Mouse (Mus musculus) CH12.LX (cell line): ENCODE measurements around the gene Man1b1.

Source experiments
- CHD2 ChIP-seq: IDR thresholded peaks from 2 replicates; pipeline ENCODE4 v1.6.1; 2011; ENCODE audit warnings: low read length, improper control_type of control experiment
- CTCF ChIP-seq, 2 experiments: IDR thresholded peaks in 1 of 2; conservative IDR thresholded peaks in 1 of 2; 2 replicates each; pipeline ENCODE4 v1.5.1; 2011 to 2012; ENCODE audit warnings: low read depth in 2 of 2, low read length in 2 of 2, improper control_type of control experiment in 1 of 2, inconsistent platforms in 1 of 2, mild to moderate bottlenecking in 1 of 2, moderate library complexity in 1 of 2
- EP300 ChIP-seq: IDR thresholded peaks from 2 replicates; pipeline ENCODE4 v1.6.1; 2011; ENCODE audit warnings: low read length, improper control_type of control experiment
- MAZ ChIP-seq: IDR thresholded peaks from 2 replicates; pipeline ENCODE4 v1.6.1; 2012; ENCODE audit warnings: low read depth, mild to moderate bottlenecking, inconsistent platforms, low read length, improper control_type of control experiment, moderate library complexity
- MYC ChIP-seq: IDR thresholded peaks from 2 replicates; pipeline ENCODE4 v1.6.1; 2011; ENCODE audit warnings: low read depth, mild to moderate bottlenecking, improper control_type of control experiment, low read length
- POLR2A ChIP-seq: IDR thresholded peaks from 2 replicates; pipeline ENCODE4 v1.6.1; 2011; ENCODE audit warnings: low read depth, mild to moderate bottlenecking, improper control_type of control experiment, low read length
- POLR2AphosphoS2 ChIP-seq: IDR thresholded peaks from 2 replicates; pipeline ENCODE4 v1.6.1; 2011; ENCODE audit warnings: low read depth, low read length, improper control_type of control experiment
- SMC3 ChIP-seq: IDR thresholded peaks from 2 replicates; pipeline ENCODE4 v1.6.1; 2011; ENCODE audit warnings: low read depth, low read length, improper control_type of control experiment
- TCF12 ChIP-seq: IDR thresholded peaks from 2 replicates; pipeline ENCODE4 v1.6.1; 2014; ENCODE audit warnings: low read depth, mild to moderate bottlenecking, inconsistent platforms, low read length, improper control_type of control experiment
- ZC3H11A ChIP-seq: IDR thresholded peaks from 2 replicates; pipeline ENCODE4 v1.6.1; 2012; ENCODE audit warnings: low read depth, mild to moderate bottlenecking, inconsistent platforms, low read length, improper control_type of control experiment

DNA sequence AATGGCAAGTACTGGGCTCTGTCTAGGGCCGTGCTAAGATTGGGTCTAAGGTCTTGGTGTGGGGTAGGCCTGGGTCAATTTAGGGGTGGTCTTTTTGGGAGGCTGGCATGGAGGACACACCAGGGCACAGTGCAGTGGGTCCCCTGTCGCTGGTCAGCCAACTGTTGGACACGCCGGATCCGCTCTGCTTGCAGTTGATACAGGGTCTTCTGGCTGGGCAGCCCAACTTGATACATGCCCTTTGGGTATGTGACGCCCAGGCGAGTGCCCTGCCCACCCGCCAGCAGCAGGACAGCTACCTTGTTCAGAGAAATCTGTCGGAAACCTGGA is 32.6 kb downstream of the Man1b1 start:
- no peak for TF ChIP-seq POLR2A
- no peak for TF ChIP-seq TCF12
- no peak for TF ChIP-seq EP300
- TF ChIP-seq CTCF (conservative IDR thresholded peaks at IDR 0.05 in 1 of 2, IDR thresholded peaks at IDR 0.05 in 1 of 2; ENCODE audit: low read depth in 2 of 2, low read length in 2 of 2), result no peak
- TF ChIP-seq POLR2AphosphoS2, result no peak
- no peak for TF ChIP-seq ZC3H11A
- TF ChIP-seq MAZ, result no peak
- TF ChIP-seq CHD2, result no peak
- no peak for TF ChIP-seq SMC3
- TF ChIP-seq MYC, result no peak
